Mouse (Mus musculus) heart, adult 2 months (tissue): ENCODE measurements around the gene Grin3a.

Experiments used
- CTCF ChIP-seq: fragments of 200-600 bp; IDR thresholded peaks from 2 replicates; pipeline ENCODE4 v1.8.1; 2022; ENCODE audit warnings: antibody characterized with exemption, mild to moderate bottlenecking, moderate library complexity
- EP300 ChIP-seq: fragments of 200-500 bp; IDR thresholded peaks from 2 replicates; pipeline ENCODE4 v1.6.1; 2011; ENCODE audit warnings: low read depth, low read length, control low read depth; ENCODE audit not compliant: insufficient read depth
- POLR2A ChIP-seq: fragments of 200-500 bp; IDR thresholded peaks from 2 replicates; pipeline ENCODE4 v1.6.1; 2011; ENCODE audit warnings: mild to moderate bottlenecking, low read depth, low read length, control low read depth; ENCODE audit not compliant: insufficient read depth

DNA sequence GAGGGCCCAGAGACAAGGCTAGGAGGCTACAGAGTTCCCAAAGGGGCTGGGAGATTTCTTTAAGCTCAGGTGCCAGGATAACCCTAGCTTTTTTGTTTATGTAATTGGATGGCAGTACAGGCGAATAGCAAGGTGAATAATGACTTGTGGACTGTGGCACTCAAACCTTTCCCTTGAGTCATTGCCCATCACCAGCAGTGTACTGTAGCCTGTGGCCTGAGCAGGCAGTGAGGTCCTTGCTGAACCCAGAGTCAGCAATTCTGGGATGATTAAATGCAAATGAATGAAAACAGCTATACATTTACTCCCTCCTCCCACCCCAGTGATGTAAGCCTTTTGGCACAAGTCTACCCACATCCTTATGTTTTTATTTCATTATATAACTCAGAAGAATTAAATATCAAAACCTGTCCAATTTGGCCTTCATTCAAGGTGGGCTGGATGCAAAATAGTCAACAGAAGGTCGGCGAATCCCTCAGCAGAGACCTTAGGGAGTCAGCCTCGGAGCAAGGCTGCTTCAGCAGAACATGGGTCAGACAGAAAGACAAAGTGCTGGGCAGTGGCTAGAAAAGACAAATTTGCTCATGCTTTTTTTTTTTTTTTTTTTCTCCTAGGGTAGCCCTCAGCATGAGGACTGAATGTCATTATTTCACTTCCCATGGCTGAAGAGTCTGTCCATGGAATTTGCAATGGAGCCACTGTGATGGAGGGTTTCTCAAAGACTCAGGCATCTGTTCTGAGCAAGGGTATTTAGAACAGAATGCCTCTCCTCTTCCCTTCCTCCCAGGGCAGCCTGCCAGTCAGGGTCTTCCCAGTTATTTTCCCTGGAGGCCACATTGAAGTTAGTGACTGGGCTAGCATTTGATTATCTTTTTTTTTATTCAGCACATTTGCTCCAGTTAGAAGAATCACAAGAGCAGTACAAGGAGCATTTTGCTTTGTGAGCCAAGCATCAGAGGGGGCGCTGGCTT is 104.5 kb downstream of the Grin3a start:
- TF ChIP-seq CTCF (no peak), POLR2A (no peak), EP300 (no peak)
